8 mouse cellular contexts compared by ENCODE assay signal in genomic region chr7:28888701-28889161, GRCm38 (mm10). TPM values are rescaled to one million over a fixed set of nuclear protein-coding genes. Genes with fewer than 3 reads are reported as not detected.
DNase-seq lines count a peak whose midpoint lies in the region; ATAC-seq and TF ChIP-seq lines count a peak whose summit lies in the region.

No protein-coding gene starts in this region.

- no peak overlapping the region for H3K27ac ChIP-seq in cerebellum, adult 2 months (ENCODE audit: insufficient read depth, low read length)
- H3K27ac ChIP-seq in limb, embryonic 11.5 days (replicated peaks; ENCODE audit: low read depth, low read length) = no peak overlapping the region
- H3K27ac ChIP-seq in stomach, embryonic 14.5 days (ENCODE audit: low read length) = no peak overlapping the region

- no peaks in the 10 kb centered on the region for H3K9me3 ChIP-seq in limb, embryonic 11.5 days (ENCODE audit: control insufficient read depth, low read length)
- no peaks in the 10 kb centered on the region for H3K9me3 ChIP-seq in stomach, embryonic 14.5 days (ENCODE audit: control insufficient read depth, low read depth, low read length)

- no peak for ATAC-seq in limb, embryonic 11.5 days (ENCODE audit: insufficient number of reproducible peaks, low FRiP score, low TSS enrichment, low read depth)
- ATAC-seq in stomach, embryonic 14.5 days (ENCODE audit: insufficient number of reproducible peaks, insufficient read depth, low FRiP score, low read depth) = no peak
- ATAC-seq in megakaryocyte-erythroid progenitor cell, adult 5-6 weeks (replicated peaks; ENCODE audit: low FRiP score, low TSS enrichment, poor library complexity, severe bottlenecking) = no peak

- peak overlapping the region; percentile 46 for H3K4me2 ChIP-seq in limb, embryonic 11.5 days (ENCODE audit: low read depth, severe bottlenecking)
- H3K4me2 ChIP-seq in stomach, embryonic 14.5 days (replicated peaks; ENCODE audit: low read depth, low read length) = peak overlapping the region; percentile 55

- no peak for DNase-seq in cerebellum, adult 2 months
- no peak for DNase-seq in cerebellum, adult 9-11 months
- peak; percentile 46 for DNase-seq in right cerebral cortex, postnatal 14 days
- no peak for DNase-seq in right cerebral cortex, postnatal 25 days
- no peak for DNase-seq in limb, embryonic 11.5 days (ENCODE audit: low spot score)
- DNase-seq in T-cell, adult 2 months (ENCODE audit: low spot score) = no peak

- TF ChIP-seq POLR2A in cerebellum, adult 2 months (IDR thresholded peaks at IDR 0.05; ENCODE audit: borderline replicate concordance, insufficient read depth, low read length) = no peak

- TF ChIP-seq CTCF in cerebellum, adult 2 months (IDR thresholded peaks at IDR 0.05; ENCODE audit: borderline replicate concordance, insufficient read depth, low read depth, low read length) = no peak

- peak overlapping the region; percentile 66 for H3K4me3 ChIP-seq in cerebellum, adult 2 months (replicated peaks; ENCODE audit: insufficient read depth, low read depth, low read length)
- peak overlapping the region; percentile 25 for H3K4me3 ChIP-seq in limb, embryonic 11.5 days (ENCODE audit: low read depth, low read length)
- peak overlapping the region; percentile 24 for H3K4me3 ChIP-seq in stomach, embryonic 14.5 days (ENCODE audit: low read depth, low read length)

- H3K27me3 ChIP-seq in cerebellum, adult 2 months (ENCODE audit: control insufficient read depth, insufficient read depth, low read length) = no peaks in the 10 kb centered on the region
- H3K27me3 ChIP-seq in limb, embryonic 11.5 days (ENCODE audit: control insufficient read depth, insufficient read depth, low read length) = peaks cover 28% of the 10 kb centered on the region
- H3K27me3 ChIP-seq in stomach, embryonic 14.5 days (ENCODE audit: control insufficient read depth, insufficient read depth, low read length) = peaks cover 15% of the 10 kb centered on the region; the same call in 1 of the 2 replicates

- peak overlapping the region; percentile 32; the same call in 1 of the 2 replicates for H3K9ac ChIP-seq in limb, embryonic 11.5 days (ENCODE audit: low read length)
- no peak overlapping the region for H3K9ac ChIP-seq in stomach, embryonic 14.5 days (replicated peaks; ENCODE audit: low read depth, low read length)

- no peaks in the 10 kb centered on the region for H3K4me1 ChIP-seq in cerebellum, adult 2 months (ENCODE audit: control insufficient read depth, insufficient read depth, low read length)
- H3K4me1 ChIP-seq in limb, embryonic 11.5 days (ENCODE audit: control insufficient read depth, insufficient read depth, low read length) = no peaks in the 10 kb centered on the region
- peaks cover 10% of the 10 kb centered on the region for H3K4me1 ChIP-seq in stomach, embryonic 14.5 days (ENCODE audit: control insufficient read depth, insufficient read depth, low read length)

- H3K36me3 ChIP-seq in limb, embryonic 11.5 days (ENCODE audit: control insufficient read depth, insufficient read depth, low read length) = peaks cover 14% of the 10 kb centered on the region
- peaks cover 22% of the 10 kb centered on the region for H3K36me3 ChIP-seq in stomach, embryonic 14.5 days (ENCODE audit: control insufficient read depth, insufficient read depth, low read length)

- 2% methylated on average over 27 of the region's 27 CpGs for WGBS in cerebellum, adult 2 months
- 3% methylated on average over 27 of the region's 27 CpGs for WGBS in limb, embryonic 11.5 days
- WGBS in stomach, embryonic 14.5 days = 2% methylated on average over 26 of the region's 27 CpGs

RNA-seq across cellular contexts. Expression of gene Capn12, which starts 7.5 kb away (rescaled TPM):
- 0.41 and 0.46 TPM in 2 replicates for polyA plus RNA-seq in cerebellum, adult 2 months (2012; rRNA removed)
- polyA plus RNA-seq in limb, embryonic 11.5 days (2014; fragmentation: Nextera tagmentation; extraction: Ambion mirVana) = 0.59 and 0.62 TPM in 2 replicates
- polyA plus RNA-seq in stomach, embryonic 14.5 days (2014; fragmentation: Nextera tagmentation; extraction: Ambion mirVana) = 0.67 and 1.1 TPM in 2 replicates
- total RNA-seq in megakaryocyte-erythroid progenitor cell, adult 5-6 weeks (2014; fragmentation: Nextera tagmentation) = not detected in 2 replicates
- total RNA-seq in megakaryocyte-erythroid progenitor cell, adult 5-6 weeks (2017) = not detected in 2 replicates

RNA-seq across cellular contexts. Expression of gene Lgals7, which starts 25.1 kb away (rescaled TPM):
- polyA plus RNA-seq in cerebellum, adult 2 months (2012; rRNA removed) = 0.16 TPM in 1 of 2 replicates, not detected in the other
- polyA plus RNA-seq in limb, embryonic 11.5 days (2014; fragmentation: Nextera tagmentation; extraction: Ambion mirVana) = 1.3 and 2.6 TPM in 2 replicates
- 1.4 and 1.5 TPM in 2 replicates for polyA plus RNA-seq in stomach, embryonic 14.5 days (2014; fragmentation: Nextera tagmentation; extraction: Ambion mirVana)
- total RNA-seq in megakaryocyte-erythroid progenitor cell, adult 5-6 weeks (2014; fragmentation: Nextera tagmentation) = not detected in 2 replicates
- not detected in 2 replicates for total RNA-seq in megakaryocyte-erythroid progenitor cell, adult 5-6 weeks (2017)

RNA-seq across cellular contexts. Expression of gene Lgals4, which starts 55.1 kb away (rescaled TPM):
- polyA plus RNA-seq in cerebellum, adult 2 months (2012; rRNA removed) = 6.9 and 8.3 TPM in 2 replicates
- 1.9 and 2.2 TPM in 2 replicates for polyA plus RNA-seq in limb, embryonic 11.5 days (2014; fragmentation: Nextera tagmentation; extraction: Ambion mirVana)
- 127 and 140 TPM in 2 replicates for polyA plus RNA-seq in stomach, embryonic 14.5 days (2014; fragmentation: Nextera tagmentation; extraction: Ambion mirVana)
- 8.7 and 23.2 TPM in 2 replicates for total RNA-seq in megakaryocyte-erythroid progenitor cell, adult 5-6 weeks (2014; fragmentation: Nextera tagmentation)
- total RNA-seq in megakaryocyte-erythroid progenitor cell, adult 5-6 weeks (2017) = 2.6 and 3.8 TPM in 2 replicates

Comparison
In these comparisons a context has a peak if more than half of its experiments do, and no peak if none do; other contexts are left out.
1. RNA of gene Lgals4, which starts 55.1 kb away (polyA plus RNA-seq): 127 to 140 TPM in stomach, embryonic 14.5 days; 6.9 to 8.3 TPM in cerebellum, adult 2 months and 1.9 to 2.2 TPM in limb, embryonic 11.5 days; every median in the first group is over 10 times any median in the second.
2. Peak in every context shown above with its lines, with median percentiles within 50 percentile points of each other: H3K4me3 ChIP-seq.